Mouse (Mus musculus) ES-Bruce4 (cell line): ENCODE measurements around the gene Med13l. TPM values are rescaled to one million over a fixed set of nuclear protein-coding genes. Genes with fewer than 3 reads are reported as not detected.

Experiments used
- H3K27ac ChIP-seq: 2 replicates; pipeline ENCODE4 v1.5.1; 2012; ENCODE audit warnings: low read length, inconsistent platforms; ENCODE audit not compliant: insufficient read depth
- H3K27me3 ChIP-seq: 2 replicates; pipeline ENCODE4 v1.6.1; 2012; ENCODE audit warnings: mild to moderate bottlenecking, low read length, inconsistent platforms; ENCODE audit not compliant: control insufficient read depth, poor library complexity, insufficient read depth, severe bottlenecking
- H3K36me3 ChIP-seq: 2 replicates; pipeline ENCODE4 v1.6.1; 2012; ENCODE audit warnings: inconsistent platforms, mild to moderate bottlenecking, low read length, moderate library complexity; ENCODE audit not compliant: control insufficient read depth, poor library complexity, insufficient read depth, severe bottlenecking
- H3K4me1 ChIP-seq: one replicate; pipeline ENCODE4 v1.8.1; 2011; ENCODE audit warnings: low read length; ENCODE audit not compliant: control insufficient read depth, insufficient read depth
- H3K4me3 ChIP-seq: 2 replicates; pipeline ENCODE4 v1.5.1; 2011; ENCODE audit warnings: low read depth, mild to moderate bottlenecking, low read length
- H3K9ac ChIP-seq: 2 replicates; pipeline ENCODE4 v1.6.1; 2012; ENCODE audit warnings: low read depth, mild to moderate bottlenecking, inconsistent platforms; ENCODE audit not compliant: poor library complexity, severe bottlenecking
- H3K9me3 ChIP-seq: replicated peaks from 2 replicates; pipeline ENCODE4 v1.6.1; 2012; ENCODE audit warnings: mild to moderate bottlenecking, low read length, inconsistent platforms; ENCODE audit not compliant: control insufficient read depth, poor library complexity, insufficient read depth, severe bottlenecking
- CTCF ChIP-seq: IDR thresholded peaks from one replicate; pipeline ENCODE4 v1.8.1; 2011; ENCODE audit warnings: low read depth, low read length
- EP300 ChIP-seq: IDR thresholded peaks from 2 replicates; pipeline ENCODE4 v1.6.1; 2011; ENCODE audit warnings: low read depth, low read length; ENCODE audit not compliant: insufficient read depth
- POLR2A ChIP-seq: IDR thresholded peaks from one replicate; pipeline ENCODE4 v1.8.1; 2011; ENCODE audit warnings: low read length; ENCODE audit not compliant: insufficient read depth
- polyA plus RNA-seq: library from polyadenylated mRNA; stranded (reverse); fragments of >200 nt; gene quantifications from 2 replicates; pipeline ENCODE4 v1.2.4, GENCODE M21; 2011; ENCODE audit warnings: low read depth; ENCODE audit not compliant: missing spikeins, insufficient read depth, insufficient read length

Med13l gene
- polyA plus RNA-seq, 1 experiment = 43.9 TPM

- no peaks in the 10 kb centered on the region for H3K27me3 ChIP-seq
- H3K27ac ChIP-seq = no peak overlapping the region
- TF ChIP-seq CTCF (no peak), POLR2A (no peak), EP300 (no peak)
- no peak overlapping the region for H3K4me3 ChIP-seq
- no peaks in the 10 kb centered on the region for H3K4me1 ChIP-seq
- no peaks in the 10 kb centered on the region for H3K9me3 ChIP-seq
- H3K36me3 ChIP-seq = no peaks in the 10 kb centered on the region
- no peak overlapping the region for H3K9ac ChIP-seq
These were observed 25.3 kb upstream of the Med13l start for GRCm38 (mm10) chr5:118535130-118535529.

GRCm38 (mm10) chr5:118538487-118538886 lies 22.0 kb upstream of the Med13l start:
- H3K27ac ChIP-seq = no peak overlapping the region

DNA sequence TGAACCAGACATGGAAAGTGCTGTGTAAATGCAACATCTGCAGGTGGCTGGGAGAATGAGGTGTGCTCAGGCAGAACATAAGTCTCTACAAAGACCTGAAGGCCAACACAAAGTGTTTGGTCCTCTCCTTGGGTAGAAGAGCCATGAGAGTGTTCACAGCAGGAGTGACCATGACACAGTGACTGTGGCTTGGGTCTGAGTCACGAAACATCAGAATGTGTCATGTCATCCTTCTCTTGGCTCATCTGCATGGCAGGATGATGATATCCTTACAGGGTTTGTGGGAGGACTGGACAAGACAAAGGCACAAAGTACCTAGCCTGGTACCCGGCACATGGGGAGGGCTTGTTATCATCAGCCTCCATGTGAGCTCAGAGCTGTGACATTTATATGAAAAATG lies 16.7 kb upstream of the Med13l start:
- no peaks in the 10 kb centered on the region for H3K9me3 ChIP-seq
- H3K4me1 ChIP-seq = no peaks in the 10 kb centered on the region
- no peak overlapping the region for H3K27ac ChIP-seq
- H3K36me3 ChIP-seq = no peaks in the 10 kb centered on the region
- no peaks in the 10 kb centered on the region for H3K27me3 ChIP-seq
- H3K4me3 ChIP-seq = no peak overlapping the region
- H3K9ac ChIP-seq = no peak overlapping the region
- TF ChIP-seq POLR2A (no peak), EP300 (no peak), CTCF (no peak)

More at GRCm38 (mm10) chr5:118538487-118538886, 22.0 kb upstream of the Med13l start:
- no peak overlapping the region for H3K9ac ChIP-seq
- no peaks in the 10 kb centered on the region for H3K27me3 ChIP-seq
- H3K4me3 ChIP-seq = no peak overlapping the region
- H3K4me1 ChIP-seq = no peaks in the 10 kb centered on the region
- H3K9me3 ChIP-seq = no peaks in the 10 kb centered on the region
- TF ChIP-seq POLR2A (no peak), EP300 (no peak), CTCF (no peak)
- H3K36me3 ChIP-seq = no peaks in the 10 kb centered on the region

GRCm38 (mm10) chr5:118550493-118550892 lies 10.0 kb upstream of the Med13l start:
- H3K27me3 ChIP-seq = no peaks in the 10 kb centered on the region
- no peaks in the 10 kb centered on the region for H3K4me1 ChIP-seq
- H3K9ac ChIP-seq = no peak overlapping the region
- TF ChIP-seq CTCF = no peak
- no peak for TF ChIP-seq EP300
- no peak for TF ChIP-seq POLR2A
- no peaks in the 10 kb centered on the region for H3K9me3 ChIP-seq
- no peak overlapping the region for H3K4me3 ChIP-seq
- H3K36me3 ChIP-seq = no peaks in the 10 kb centered on the region
- no peak overlapping the region for H3K27ac ChIP-seq

DNA sequence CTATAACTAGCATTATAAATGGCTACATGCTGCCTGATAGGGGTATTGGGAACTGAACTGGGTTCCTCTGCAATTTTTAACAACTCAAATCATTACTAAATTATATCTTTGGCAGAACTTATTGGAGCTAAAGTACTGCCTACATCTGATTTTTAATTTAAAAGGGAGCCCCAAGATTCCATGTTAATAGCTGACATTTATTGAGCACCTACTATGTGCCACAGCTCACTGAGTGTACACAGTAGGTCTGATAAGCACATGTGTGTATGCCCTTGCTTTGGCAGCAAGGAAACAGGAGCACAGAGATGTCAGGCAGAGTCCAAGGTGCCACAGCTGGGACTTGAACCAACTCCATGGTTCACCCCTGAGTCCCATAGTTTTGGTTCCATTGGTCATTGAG lies 7.2 kb upstream of the Med13l start:
- no peak for TF ChIP-seq EP300
- TF ChIP-seq POLR2A = no peak
- TF ChIP-seq CTCF = no peak
- H3K4me1 ChIP-seq = no peaks in the 10 kb centered on the region
- H3K27me3 ChIP-seq = no peaks in the 10 kb centered on the region
- H3K9ac ChIP-seq = no peak overlapping the region
- no peaks in the 10 kb centered on the region for H3K36me3 ChIP-seq
- no peaks in the 10 kb centered on the region for H3K9me3 ChIP-seq
- H3K4me3 ChIP-seq = no peak overlapping the region
- H3K27ac ChIP-seq = no peak overlapping the region

- Histone ChIP-seq H3K27ac (no peak overlapping the region), H3K27me3 (no peaks in the 10 kb centered on the region), H3K4me1 (peaks cover 2% of the 10 kb centered on the region), H3K4me3 (no peak overlapping the region), H3K9ac (no peak overlapping the region), H3K36me3 (no peaks in the 10 kb centered on the region), H3K9me3 (no peaks in the 10 kb centered on the region)
- peak; percentile 51 for TF ChIP-seq CTCF
- TF ChIP-seq EP300 = no peak
- no peak for TF ChIP-seq POLR2A
These were observed 5.2 kb upstream of the Med13l start for GRCm38 (mm10) chr5:118555305-118555704.
